Mouse (Mus musculus) G1E (cell line): ENCODE results near the gene Krt71.

Experiments used
- CTCF ChIP-seq: IDR thresholded peaks from 2 replicates; pipeline ENCODE4 v1.5.1; 2012; ENCODE audit warnings: low read depth, low read length, inconsistent platforms, mixed read lengths
- GATA1 ChIP-seq: IDR thresholded peaks from 2 replicates; pipeline ENCODE4 v1.6.1; 2012; ENCODE audit warnings: borderline replicate concordance, low read length, inconsistent platforms, mixed read lengths

DNA sequence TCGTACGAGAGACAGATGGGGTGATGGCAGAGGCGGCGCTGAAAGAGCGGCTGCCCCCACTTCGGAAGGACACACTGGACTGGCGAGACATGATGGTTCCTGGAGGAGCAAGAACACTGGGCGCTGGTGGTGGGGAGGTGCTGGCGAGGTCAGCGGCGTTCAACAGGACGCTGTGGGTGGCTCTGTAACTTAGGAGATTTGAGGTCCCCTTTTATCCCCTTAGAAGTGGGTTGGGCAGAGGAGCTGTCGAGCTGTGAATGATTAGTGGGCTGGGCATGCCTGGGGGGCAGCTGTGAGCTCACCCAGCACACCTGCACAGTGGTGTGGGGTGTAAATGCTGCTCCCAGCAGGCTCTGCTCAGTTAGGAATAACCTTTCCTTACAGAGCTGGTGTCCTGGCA is 30.2 kb downstream of the Krt71 start, which contains the start of gene Krt5:
- no peak for TF ChIP-seq GATA1
- TF ChIP-seq CTCF: no peak
